Mouse (Mus musculus) adrenal gland, postnatal 10 days (tissue): ENCODE measurements around the gene Odf2. TPM values are rescaled to one million over a fixed set of nuclear protein-coding genes. Genes with fewer than 3 reads are reported as not detected.
"Not testable (repeated sequence)": the region's sequence is repeated elsewhere in the genome, so short reads cannot be mapped to it uniquely, and the experiment has no call there.

Experiments
- DNase-seq: peaks from one replicate; pipeline ENCODE4 v3.0.0; 2021; ENCODE audit warnings: mixed read lengths
- total RNA-seq, 2 experiments: library from RNA; stranded (reverse); gene quantifications; 2 replicates each; pipeline ENCODE4 v1.2.3; 2021

The Odf2 gene
- total RNA-seq, 2 experiments from 2014 or later, result 41.1 to 44.6 TPM

DNA sequence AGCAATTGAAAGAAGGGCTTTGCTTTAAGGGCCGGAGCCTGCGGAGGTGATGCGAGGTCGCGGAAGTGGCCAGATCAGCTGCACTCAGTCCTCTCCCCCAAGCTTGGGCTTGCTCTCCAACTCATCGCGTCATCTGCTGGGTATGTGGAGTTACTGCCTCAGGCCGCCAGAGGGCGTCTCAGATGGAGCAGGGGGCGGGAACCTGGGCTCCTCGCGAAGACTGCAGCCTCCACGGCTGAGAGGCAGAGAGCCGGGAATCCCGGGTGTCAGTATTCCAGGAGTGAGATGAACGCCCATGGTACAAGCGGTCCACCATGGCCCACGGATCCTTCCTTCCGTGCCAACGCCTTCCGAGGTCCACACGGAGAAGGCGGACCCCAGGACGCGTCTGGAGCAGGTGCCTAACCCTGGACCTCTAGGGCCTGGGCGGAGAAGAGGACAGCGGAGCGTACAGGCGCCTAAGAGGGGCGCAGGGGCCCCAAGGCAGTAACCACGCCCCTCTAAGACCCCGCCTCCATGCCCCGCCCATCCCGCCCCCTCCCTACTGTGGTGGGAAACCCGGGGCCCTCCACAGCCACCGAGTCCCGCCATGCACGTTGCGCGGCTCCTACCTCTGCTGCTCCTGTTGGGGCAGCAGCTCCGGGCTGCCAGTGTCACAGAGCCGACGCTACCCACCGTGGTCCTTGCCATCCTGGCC, 19.9 kb upstream of the Odf2 start, which contains the start of gene Cercam:
Gene Cercam (plus strand): TSS at position 216 of the 697 bp plus-strand sequence.
- peak; percentile 91 for DNase-seq

DNA sequence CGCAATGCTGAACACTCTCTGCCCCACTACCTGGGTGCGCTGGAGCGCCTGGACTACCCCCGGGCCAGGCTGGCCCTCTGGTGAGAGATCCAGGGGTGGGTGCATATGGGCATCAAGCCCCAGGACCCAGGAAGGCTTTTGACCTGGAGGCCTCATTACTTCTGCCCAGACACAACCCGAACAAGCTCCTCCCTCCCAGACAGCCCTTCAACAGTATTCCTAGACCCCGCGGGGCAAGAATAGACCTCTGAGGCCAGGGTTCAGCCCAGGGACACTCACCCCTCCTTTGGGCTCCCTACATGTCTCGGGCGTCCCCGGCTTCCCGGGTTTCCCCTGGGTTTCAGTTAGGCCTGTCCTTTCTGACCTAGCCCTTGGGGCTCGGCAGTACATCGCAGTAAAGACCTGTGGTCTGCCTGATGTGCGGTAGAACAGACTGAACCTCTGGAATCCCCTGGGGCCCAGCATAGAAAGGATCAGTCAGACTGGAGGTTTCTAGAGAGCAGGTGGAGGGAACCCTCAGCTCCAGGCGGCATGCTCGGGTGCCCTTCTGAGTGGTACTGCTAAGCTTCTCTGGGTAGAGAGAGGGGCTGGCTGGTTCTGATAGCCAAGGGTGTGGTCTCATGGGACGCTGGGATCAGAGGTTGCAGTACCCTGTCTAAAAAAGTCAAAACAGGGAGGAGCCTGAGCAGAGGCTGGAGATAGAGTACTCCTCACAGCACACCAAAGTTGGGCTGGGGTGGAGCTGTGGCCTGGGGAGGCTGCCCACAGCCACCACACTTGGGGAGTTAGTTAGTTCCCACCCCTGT, 19.2 kb upstream of the Odf2 start:
- peak; percentile 31 for DNase-seq

DNA sequence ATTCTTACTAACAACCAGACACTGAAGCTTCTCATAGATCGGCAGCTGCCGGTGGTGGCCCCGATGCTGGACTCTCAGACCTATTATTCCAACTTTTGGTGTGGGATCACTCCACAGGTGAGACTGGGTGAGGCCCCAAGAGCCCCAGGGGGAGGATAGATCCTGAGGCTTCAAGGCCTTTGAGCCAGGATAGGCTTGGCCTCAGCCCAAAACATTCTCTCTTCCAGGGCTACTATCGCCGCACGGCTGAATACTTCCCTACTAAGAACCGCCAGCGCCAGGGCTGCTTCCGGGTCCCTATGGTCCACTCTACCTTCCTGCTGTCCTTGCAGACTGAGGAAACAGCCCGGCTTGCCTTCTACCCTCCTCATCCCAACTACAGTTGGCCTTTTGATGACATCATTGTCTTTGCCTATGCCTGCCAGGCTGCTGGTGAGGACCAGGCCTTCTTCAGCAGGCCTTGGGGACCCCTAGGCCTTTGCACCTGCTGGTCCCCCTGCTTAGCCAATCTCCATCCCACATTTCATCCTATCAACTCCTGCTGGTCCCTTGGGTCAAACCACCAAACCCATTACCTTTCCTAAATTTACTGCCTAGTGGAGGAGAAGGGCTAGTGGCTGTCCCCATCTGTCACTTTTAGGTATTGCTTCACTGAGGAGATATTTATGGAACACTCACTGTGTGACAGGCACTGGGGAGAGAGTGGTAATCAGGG, 16.3 kb upstream of the Odf2 start:
- DNase-seq, result peak; percentile 26

DNA sequence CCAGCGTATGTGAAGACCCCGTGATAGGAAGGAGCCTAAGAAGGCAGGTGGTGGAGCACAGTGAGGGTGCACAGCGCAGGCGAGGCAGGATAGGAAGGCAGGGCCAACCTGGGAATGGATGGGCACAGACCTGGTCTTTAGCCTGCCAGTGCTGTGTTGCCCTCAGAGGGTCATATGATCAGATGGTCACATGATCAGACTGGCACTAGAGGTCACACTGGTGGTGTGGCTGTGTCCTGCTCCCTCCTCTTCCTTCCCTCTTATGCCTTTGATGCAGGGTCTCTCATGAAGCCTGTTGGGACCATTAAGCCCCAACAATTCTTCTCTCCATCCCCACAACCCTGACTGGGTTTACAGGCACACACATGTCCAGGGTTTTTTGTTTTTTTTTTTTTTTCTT, 15.2 kb upstream of the Odf2 start:
- no peak for DNase-seq

DNA sequence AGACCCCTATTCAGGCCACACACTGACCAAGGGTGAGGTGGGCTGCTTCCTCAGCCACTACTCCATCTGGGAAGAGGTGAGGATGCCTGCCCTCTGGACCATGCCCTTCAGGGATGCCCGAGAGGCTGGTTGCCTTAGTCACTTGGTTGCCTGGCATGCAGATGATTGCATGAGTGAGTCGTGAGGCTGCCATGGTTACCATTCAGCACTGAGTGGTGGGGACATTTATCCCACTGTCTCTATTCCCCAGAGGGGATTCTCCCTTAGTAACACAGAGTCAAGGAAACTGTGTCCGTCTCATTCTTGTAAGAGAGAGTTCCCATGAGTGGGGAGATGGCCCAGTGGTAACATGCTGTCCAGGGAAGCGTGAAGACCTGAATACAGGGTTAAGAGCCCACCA, 11.0 kb upstream of the Odf2 start:
- no peak for DNase-seq

DNA sequence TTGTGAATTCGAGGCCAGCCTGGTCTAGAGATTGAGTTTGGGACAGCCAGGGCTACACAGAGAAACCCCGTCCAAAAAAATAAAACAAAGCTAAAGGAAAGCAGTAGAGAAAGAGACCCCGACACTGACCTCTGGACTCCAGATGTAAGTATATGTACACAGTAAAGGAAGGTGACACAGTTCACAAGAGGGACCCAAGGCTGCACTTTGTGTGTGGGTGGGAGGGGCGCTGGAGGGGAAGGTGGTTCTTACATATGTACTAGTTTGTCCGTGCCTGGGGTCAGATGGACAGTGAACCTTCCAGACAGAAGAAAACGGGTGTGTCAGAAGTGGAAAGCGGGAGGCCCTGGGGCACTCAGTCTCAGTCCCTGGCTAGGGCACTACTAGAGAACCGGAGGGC, 9.8 kb upstream of the Odf2 start:
- no peak for DNase-seq

DNA sequence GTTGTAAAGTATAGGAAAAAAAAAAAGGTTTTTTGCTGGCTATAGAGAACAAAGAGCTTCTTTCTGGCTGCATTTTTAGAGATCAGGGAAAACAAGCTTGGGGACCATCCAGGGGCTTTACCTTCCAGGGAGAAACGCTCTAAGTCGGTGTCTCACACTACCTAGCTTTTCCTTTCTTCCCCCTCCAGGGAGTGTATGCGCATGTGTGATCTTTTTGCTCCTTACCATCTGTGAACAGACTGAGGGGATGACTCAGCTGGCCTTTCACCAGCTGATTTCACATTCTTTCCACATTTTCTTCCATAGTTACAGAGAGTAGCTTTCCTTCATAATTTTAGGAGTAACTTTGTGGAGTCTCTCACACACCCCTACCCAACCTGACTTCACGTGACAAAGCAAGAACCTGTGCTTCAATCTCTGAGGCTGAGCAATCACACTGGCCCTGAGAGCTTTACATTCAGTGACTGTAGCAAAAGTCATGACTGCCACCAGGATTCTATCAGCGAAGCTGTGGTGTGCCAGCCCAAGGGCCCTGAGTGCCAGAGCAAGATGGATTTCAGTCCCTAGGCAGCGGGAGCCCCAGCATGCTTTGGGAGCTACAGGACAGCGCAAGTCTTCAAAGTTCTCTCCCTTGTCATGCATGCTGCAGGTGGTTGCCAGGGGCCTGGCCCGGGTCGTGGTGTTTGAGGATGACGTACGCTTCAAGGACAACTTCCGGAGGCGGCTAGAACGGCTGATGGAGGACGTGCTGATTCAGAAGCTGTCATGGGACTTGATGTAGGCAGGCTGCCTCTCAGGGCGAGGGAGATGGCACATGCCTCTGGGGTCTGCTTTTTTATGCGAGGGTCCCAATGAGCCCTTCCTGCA, 8.8 kb upstream of the Odf2 start:
- DNase-seq, result peak; percentile 75

DNA sequence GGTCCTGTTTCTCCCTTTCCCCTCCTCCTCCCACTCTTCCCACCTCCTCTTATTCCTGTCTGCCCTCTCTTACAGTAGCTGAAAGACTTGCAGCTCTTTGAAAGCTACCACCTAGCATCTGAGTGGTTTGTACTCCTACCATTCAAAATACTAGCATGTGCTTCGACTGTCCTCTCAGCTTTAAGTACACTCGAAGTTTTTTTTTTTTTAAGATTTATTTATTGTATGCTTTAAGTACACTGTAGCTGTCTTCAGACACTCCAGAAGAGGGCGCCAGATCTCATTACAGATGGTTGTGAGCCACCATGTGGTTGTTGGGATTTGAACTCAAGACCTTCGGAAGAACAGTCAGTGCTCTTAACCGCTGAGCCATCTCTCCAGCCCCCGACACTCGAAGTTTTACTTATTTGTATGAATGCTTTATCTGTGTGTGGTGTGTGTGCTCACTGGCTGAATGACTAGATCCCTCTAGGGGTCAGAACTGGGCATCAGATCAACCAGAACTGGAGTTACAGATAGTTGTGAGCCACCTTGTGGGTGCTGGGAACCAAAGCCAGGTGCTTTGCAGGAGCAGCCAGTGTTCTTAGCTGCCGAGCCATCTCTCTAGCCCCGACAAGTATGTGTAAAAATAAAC, 2.2 kb upstream of the Odf2 start:
- DNase-seq, result not testable (repeated sequence)

DNA sequence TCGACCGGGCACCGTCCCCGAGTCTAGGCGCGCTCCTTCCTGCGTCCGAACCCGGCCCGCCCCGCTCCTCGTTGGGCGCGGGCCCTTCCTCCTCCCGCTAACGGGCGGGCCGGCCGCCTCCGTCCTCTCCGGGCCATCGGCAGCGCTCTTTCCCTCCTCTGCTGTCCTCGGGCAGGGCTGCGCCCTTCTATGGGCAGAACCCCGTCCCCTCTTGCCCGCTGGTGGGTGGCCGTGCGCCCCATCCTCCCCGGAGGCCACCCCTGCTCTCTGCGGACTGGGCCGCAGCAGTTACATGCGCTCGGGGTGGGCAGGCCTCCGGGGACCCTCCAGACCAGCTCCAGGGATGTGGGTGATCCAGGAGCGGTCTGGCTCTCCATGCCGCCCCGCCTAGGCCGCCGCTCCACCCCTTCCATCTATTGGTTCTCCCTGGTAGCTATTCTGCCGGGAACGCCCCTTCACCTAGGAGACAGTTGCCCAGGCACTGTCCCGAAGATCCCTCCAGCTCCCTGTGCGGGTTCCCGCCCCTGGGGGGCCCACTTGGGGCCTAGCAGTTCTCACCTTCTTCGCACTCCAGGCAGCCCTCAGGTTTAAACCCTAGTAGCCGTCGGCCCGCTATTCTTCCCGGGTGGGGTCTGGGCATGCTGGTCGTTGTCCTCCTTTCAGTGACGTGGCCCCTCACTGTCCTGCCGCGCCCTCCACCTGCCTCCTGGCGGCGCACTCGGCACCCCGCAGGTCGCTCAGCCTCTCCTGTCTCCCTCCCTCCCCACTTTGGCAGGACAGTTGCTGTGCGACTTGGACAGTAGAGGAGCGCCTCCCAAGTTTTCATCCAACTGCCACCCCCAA, 1.2 kb downstream of the Odf2 start:
- peak; percentile 93 for DNase-seq

DNA sequence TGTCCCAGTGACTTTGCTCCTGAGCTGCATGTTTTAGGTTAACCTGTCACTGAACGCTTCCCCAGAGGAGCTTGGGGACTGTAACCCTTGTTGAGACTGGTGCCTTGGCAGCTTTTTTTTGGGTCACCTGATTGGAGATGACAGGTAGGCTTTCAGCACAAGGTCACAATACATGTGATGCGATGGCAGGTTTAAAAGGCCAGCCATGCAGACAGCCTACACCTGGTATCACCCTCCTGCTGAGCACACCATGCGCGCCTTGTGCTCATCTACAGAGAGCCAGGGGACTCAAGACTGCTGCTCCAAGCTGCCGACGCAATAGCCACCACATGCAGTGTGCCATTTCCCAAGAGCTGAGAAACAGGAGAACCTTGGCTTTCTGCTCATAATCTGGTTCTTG, 2.8 kb downstream of the Odf2 start:
- DNase-seq, result no peak

DNA sequence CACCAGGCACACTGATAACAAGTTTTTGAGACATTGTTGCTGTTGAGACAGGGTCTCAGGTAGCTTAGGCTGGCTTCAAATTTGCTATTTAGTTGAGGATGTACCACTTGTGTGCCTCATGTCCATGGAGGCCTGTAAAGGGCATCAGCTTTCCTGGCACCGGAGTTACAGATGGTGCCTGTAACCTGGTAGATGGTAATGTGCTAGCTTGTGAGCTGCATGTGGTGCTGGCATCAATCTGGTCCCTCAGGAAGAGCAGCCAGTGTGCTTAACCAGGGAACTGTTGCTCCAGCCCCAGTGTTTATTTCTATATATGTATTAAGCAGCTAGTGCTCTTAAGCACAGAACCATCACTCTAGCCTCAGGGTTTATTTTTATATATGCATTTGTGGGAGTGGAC, 7.0 kb downstream of the Odf2 start:
- DNase-seq, result no peak

DNA sequence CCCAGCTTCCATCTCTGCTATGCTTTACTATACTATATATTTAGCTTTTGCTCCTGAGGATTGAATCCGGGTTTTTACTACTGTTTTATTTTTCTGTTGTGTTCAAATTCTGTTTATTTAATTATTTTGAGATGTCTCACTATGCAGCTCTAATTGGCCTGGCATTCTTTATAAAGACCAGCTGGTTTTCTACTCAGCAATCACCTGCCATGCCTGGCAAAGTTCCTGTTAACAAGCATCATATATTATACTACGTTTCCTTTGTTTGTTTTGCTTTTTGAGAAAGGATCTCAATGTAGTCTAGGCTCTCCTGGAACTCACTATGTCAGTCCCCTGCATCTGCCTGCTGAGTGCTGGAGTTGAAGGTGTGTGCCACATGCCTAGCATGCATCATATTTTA, 8.3 kb downstream of the Odf2 start:
- no peak for DNase-seq

DNA sequence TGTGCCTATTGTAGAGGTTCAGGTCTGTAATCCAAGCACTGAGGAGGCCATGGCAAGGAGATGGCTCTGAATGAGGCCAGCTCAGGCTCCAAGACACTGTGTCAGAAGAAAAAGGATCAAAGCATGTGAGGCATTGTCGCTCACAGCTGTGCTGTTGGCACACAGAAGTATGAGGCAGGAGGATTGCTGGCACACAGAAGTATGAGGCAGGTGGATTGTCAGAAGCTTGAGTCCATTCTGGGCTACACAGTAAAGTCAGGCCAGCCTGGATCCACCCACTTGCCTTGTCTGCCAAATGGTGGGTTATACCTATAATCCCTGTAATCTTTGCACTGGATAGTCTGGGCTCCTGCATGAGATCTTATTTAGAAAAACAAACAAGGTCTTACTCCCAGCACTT, 9.1 kb downstream of the Odf2 start:
- no peak for DNase-seq

DNA sequence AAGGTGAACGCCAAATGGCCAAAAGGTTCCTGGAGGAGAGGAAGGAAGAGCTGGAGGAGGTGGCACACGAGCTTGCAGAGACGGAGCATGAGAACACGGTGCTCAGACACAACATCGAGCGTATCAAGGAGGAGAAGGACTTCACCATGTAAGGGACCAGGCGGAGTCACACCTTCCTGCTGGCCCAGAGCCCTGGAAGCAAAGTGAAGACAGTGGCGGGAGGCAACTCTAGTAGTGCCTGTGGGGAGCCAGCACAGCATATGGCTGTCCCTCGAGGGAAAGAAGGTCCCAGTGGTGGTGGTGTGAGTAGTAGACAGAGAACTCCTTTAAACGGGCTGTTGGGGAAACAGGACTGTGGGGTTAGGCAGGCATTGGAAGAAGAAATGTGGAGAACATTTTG, 13.2 kb downstream of the Odf2 start:
- no peak for DNase-seq

DNA sequence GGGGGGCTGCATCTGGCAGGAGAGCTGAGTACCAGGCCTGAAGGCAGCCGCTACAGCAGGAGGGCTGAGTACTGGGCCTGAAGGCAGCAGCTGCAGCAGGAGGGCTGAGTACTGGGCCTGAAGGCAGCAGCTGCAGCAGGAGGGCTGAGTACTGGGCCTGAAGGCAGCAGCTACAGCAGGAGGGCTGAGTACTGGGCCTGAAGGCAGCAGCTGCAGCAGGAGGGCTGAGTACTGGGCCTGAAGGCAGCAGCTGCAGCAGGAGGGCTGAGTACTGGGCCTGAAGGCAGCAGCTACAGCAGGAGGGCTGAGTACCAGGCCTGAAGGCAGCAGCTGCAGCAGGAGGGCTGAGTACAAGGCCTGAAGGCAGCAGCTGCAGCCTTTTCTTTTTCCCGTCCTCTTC, 19.1 kb downstream of the Odf2 start:
- not testable (repeated sequence) for DNase-seq

DNA sequence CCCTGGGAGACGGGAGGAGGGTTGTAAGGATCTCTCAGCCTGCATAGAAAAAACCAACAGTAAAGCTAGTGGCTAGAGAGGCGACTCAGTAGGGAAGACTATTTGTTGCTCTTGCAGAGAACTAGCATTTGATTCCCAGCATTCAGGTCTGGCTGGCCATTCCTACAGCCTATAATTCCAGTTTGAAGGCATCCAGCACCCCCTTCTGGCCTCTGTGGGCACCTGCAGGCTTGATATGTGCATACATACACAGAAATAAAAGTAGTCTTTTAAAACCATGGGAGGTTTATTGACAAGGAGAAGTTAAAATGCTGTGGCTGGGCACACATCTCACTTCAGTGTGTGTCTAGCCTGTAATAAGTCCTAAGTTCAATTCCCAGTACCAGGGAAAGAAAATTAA, 21.0 kb downstream of the Odf2 start:
- DNase-seq, result no peak

DNA sequence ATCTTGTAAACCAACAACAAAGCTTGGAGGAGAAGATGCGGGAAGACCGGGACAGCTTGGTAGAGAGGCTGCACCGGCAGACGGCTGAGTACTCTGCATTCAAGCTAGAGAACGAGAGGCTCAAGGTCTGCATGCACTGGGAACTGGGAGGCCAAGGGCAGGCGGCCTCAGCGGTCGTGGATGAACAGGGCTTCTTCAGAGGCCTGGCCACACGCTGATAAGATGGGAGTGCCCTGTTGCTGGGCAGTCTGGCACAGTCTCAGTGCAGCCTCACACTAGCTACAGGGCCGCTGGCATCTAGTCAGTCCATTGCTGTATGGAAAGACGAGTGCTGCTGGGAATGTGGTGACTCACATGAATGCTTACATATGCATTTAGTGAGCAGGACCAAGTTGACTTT, 28.6 kb downstream of the Odf2 start:
- peak; percentile 39 for DNase-seq

DNA sequence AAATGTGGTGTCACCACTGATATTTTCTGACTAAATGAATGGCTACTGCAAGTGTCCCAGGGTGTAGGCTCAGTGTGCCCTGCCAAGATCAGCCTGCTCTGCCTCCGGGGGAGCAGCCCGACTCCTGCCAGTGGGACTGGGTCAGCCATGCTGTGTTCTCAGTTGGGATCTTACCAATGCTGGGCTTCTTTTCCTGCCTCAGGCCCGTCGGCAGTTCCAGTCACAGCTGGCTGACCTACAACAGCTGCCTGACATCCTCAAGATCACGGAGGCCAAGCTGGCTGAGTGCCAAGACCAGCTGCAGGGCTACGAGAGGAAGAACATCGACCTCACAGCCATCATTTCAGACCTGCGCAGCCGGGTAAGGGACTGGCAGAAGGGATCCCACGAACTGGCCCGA, 33.0 kb downstream of the Odf2 start:
- peak; percentile 71 for DNase-seq

DNA sequence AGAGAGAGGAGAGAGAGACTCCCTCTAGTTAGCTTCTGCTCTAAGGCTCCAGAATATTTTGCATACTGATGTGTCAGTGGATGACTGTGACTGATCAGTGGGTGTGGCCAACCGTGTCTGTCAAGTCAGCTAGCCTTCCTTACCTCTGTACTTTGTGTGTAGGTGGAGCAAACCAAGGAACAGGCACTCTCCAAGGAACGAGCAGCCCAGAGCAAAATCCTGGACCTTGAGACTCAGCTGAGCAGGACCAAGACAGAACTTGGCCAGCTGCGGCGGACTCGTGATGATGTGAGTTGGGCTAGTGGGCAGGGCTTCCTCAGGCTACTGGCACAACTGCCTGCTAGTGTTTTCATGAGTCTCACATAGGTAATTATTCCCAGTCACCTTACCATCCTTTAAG, 37.5 kb downstream of the Odf2 start:
- no peak for DNase-seq

DNA sequence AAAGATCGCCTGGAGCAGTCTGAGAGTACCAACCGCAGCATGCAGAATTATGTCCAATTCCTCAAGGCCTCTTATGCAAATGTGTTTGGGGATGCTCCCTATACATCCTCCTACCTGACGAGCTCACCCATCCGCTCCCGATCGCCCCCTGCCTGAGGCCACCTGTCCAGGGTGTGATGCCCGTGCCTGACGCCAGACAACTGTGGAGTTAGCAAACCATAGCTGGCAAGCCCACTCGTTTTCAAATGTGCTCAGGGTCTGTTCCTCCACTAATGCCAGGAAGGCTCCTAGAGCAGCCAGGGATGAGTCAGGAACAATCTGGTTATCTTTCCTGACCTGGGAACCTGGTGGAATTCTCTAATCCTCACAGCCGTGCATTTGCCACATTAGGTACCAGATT, 41.5 kb downstream of the Odf2 start:
- DNase-seq, result no peak

DNA sequence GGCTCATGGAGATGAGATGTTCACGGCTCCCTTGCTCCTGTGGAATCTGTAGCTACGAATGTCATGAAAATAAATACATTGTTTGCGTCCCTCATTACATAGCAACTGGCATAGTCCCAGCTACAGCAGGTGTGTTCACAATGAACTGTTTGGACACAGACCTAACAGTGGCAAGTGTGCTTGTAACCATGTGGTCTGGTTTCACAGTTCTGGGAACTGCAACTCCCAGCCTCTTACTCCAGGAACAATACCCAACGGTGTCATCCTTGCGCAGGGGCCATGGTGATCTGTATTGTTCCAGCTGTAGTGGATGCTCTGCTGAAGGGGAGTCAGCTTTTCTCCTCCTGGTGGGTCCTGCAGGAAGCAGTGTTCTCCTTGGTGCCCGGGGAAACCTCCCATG, 42.2 kb downstream of the Odf2 start:
- DNase-seq, result no peak
